Mouse (Mus musculus) CD4-positive, CD25-positive, alpha-beta regulatory T cell, adult 4 months (primary cell): ENCODE results near the gene Cyb5r2. TPM values are rescaled to one million over a fixed set of nuclear protein-coding genes. Genes with fewer than 3 reads are reported as not detected.

ENCODE experiments used
- ATAC-seq: one replicate; pipeline ENCODE4 v1.8.0; 2017
- polyA plus RNA-seq, 2 experiments: library from polyadenylated mRNA; unstranded; fragments of 100-300 nt; shearing (Covaris generic); gene quantifications; one replicate each; pipeline ENCODE4 v1.2.1; 2017

The Cyb5r2 gene
- not detected for polyA plus RNA-seq

DNA sequence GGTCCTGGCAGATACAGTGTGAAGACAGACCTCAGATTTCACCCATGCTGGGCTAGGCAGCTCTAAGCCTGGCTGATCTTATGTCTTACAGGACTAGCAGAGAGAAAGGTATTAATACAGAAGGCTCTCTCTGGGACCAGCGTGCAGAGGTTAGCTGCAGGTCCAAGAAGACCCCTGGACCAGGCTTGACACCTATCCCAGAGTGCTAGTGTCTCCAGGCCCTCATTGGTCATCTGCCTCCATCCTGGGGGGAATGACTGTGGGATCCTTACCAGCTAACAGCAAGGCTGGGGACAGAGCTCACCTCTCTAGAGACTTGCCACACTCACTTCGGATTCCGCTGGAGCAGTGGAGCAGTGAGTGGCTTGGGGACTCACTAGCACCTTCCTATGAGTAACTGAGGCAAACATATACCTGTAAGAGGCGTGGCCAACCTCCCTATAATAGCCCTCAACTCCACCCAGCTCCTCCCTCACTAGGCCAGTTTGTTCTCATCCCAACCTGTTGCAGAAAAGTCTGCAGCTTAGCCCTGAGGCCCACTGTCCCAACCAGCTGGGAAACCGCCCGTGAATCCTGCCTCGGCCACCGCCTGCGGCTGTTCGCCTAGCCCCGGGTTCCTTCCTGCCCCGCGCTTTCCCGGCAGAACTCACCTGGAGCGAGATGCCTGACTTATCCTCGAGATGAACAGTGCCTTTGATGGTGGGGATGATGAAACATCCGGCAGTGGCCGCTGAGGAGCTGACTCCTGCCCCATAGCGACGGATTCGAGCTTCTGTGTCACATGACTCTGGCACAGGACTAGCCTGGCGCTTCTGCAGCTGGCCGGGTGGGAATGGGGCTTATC is at the start of gene Cyb5r2:
TSS of gene Cyb5r2 (minus strand) at position 725 of the 844 bp plus-strand sequence.
- ATAC-seq: no peak

DNA sequence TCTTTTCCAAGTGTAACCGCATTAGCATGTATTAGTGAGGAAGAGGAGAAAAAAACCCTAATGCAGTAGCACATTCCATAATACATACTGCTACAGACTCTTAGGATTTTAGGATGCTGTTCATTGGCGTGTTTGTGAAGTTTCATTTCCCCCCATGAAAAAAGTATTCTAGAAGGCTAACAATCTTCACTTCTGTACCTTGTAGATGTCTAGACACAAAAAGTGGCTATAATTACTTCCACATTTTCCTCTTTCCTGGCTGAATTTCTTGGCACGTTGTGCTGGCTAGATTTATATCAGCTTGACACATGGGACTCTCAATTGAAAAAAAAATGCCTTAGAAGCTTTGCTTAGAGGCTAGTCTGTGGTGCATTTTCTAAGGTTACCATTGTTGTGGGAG is 44.3 kb upstream of the Cyb5r2 start:
- no peak for ATAC-seq

DNA sequence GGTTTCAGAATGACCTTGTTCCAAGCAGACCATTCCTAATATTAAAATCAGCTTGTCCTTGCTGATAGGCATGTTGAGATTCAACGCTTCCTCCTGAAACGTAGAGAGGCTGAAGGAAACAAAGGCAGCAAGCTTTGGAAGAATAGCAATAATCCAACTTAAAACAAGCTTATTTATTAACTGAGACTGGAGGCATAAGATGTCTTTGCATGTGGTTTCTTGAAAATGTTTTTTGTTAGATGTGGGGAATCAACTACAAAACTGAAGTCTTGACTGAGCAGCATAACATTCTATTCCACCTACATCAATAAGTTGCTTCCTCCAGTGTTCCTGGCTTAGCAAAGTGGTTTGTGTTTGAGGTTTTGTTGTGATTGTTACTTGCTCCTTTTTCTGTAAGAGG is 43.3 kb upstream of the Cyb5r2 start, which contains the start of gene Ovch2:
TSS of gene Ovch2 (minus strand) at position 101 of the 400 bp plus-strand sequence.
- no peak for ATAC-seq

DNA sequence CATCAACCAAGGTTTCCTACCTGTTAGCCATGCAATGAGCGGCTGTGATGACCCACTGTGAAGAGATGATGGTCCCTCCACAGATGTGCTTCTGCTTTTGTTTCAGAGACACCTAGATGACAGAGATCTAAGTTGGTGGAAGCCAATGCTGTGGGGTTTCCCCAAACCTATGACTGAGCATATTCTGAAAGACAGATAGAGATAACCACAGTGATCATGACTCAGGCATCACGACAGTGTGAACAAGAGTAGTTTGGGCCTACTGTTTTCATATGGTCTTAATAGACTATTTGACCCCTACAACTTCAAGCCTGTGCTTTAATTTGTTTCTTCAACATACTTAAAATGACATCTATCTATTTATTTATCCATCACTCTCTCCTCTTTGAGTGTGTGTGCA is 38.7 kb upstream of the Cyb5r2 start:
- ATAC-seq: no peak

DNA sequence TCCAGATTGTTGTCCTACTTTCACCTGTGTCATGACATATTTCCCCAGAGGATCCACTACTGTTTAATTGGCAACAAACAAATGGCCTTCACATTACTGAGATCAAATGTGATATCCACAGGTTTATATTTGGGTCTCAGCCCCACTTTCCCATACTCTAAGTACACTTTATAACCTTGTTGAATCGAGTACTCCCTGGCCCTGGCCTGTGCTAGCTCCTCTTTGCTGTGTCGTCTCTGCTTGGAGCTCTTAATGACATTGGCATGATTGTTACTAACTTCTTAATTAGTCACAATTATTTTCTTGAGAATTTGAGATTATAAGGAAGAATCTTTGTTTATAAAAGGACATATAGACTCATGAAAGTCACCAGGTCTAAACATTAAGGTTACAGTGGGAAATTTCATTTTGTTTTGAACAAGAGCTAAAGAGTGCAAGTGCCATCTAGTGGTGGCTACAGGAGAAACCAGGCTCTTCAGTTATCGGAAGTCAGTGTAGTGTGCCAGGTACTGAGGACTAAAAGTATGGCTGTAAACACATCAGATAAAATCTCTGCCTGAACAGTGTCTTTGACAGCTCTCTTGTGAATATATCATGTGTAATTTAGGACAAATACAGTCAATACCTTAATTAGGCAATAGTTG is 30.3 kb upstream of the Cyb5r2 start:
- ATAC-seq: no peak

DNA sequence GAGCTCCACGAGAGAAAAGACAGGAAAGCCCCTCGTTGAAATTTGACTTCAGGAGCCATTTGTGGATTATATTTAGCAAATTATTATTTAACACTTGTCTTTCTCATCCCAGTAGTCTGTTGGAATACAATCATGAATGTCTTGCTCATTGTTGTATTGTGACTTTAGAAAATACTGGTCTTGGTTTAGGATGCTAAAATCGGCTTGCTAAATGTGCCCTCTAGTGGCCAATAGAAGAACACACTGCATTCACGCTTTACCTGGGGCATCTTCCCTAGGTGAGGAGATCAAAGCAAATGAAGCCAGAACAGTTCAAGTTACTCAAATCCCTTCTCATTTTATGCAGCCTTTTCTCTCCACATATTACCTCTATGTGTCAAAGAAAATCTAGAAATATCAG is 21.8 kb upstream of the Cyb5r2 start:
- ATAC-seq: no peak

DNA sequence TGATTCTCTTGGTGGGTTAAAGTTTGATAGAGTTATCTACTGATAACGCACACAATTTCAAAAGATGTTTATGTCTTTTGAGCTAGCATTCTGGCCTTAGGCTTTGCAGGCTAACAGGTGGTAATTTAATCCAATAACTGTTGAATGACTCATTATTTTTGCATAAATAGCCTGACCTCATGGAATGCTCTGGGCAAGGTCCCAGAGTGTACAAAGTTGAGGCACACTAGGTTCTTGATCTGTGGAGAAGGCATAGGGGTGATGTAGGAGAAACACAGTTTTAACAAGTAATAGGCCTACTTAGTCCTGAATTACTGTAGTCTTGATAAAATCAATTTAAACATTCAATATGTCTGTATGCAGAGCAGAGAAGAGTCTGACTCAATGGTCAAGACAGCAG is 20.4 kb upstream of the Cyb5r2 start:
- ATAC-seq: no peak

DNA sequence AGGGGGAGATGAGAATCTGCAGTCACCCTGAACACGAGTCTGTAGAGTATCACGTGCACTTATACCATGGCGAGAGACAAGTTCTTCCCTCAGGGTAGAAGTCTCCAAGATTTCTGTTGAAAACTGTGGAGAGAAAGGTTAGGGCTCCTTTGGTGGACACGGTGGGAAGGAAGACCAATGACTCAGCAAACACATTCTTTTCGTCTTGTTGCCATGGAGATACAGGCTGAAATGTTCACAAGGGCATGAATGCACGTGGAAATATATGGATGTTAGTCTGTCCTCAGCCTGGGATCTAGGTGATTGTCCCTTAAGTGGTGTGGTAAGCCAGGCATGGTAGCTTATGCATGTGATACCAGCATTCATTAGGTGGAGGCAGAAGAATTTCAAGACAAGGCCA is 13.0 kb upstream of the Cyb5r2 start:
- ATAC-seq: no peak

DNA sequence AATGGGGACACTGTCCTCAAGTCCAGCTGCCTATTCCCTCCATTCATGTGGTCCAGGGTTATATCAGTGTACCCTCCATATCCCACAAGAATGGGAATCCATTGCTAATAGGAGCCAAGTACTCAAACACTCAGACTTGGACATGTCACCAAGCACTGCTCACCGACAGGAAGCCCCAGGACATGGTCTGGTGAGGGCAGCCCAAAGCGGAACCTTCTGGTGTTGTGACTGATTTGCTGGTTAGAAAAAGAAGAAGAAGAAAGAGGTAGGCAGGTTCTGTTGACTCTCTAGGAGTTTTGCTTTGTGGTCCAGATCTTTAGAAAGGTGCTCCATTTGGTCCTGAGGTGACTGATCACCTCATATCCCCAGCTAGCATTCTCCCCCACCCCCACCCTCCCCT is 1.1 kb downstream of the Cyb5r2 start:
- ATAC-seq: no peak

DNA sequence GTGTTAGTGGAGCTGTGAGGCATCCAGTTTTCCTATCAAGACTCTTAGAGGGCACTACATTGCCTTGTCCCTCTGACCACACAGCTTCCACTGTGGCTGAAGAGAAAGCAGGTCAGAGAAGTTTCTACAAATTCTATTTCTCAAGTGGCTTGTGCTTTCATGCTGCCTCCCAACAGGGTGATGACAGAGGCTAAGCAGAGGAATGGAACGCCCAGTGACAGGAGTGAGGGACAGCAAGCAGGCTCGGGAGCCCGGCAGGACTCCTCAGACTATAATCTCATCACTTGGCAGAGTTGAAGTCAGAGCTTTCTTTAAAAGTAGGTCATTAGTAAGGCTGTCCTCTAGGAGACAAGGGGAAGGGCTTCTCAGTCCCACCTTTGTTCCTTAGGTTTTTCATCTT is 1.9 kb downstream of the Cyb5r2 start:
- no peak for ATAC-seq

DNA sequence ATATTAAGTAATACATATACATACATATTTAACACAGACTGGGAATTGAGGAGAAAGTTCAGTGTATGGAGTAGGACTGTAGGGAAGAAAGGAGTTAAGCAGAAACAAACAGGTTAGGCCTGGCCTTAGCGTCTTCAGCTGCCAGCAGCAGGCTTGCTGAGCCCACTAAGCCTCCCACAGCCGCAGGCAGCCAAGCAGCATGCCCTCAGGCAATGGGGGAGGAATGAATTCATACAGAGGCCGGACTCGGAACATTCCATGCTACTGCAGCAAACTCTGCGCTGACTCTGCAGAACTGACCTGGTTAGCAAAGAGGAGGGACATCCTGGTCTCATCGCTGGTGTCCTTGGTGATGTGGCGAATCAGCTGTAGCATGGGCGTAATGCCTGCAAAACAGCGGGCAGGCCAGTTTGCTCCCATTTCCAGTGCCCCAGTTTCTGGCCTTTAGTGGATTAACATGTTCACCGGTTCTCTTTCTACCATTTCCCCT is 5.8 kb downstream of the Cyb5r2 start:
- ATAC-seq: no peak

DNA sequence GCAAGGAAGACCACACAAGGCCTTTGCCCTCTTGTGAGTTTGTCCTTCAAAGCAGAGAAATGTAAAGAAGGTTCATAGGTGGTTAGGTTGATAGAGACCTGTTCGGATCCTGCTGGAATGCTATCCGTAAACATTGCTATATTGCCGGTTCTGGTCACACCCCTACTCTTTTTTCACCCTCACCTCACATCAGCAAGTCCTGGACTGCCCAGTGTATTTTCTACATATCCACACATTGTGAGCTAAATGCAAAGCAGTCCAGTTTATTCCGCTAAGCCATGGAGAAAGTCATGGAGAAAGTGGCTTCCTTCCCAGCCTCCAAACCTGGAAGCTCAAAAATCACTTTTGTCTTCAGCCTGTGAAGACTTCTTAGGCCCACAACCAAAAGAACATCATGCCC is 8.1 kb downstream of the Cyb5r2 start:
- ATAC-seq: no peak

DNA sequence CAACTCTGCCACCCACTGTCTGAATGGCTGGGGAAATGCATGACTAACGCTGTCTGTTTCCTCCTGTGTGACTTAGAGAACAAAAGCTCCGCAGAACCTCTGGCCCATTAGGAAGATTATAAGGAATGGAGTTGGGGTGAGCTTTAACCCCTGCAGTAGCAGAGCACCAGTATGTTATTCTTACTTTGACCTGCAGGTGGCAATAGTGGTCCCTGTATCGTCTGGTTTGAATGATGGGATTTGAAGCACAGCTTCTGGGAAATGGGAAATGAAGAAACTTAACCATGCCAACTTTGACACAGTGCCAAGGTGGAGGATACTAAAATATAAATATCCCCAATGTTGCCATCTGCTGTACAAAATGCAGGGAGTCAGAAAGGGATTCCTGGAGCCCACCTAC is 8.6 kb downstream of the Cyb5r2 start:
- peak; percentile 51 for ATAC-seq

DNA sequence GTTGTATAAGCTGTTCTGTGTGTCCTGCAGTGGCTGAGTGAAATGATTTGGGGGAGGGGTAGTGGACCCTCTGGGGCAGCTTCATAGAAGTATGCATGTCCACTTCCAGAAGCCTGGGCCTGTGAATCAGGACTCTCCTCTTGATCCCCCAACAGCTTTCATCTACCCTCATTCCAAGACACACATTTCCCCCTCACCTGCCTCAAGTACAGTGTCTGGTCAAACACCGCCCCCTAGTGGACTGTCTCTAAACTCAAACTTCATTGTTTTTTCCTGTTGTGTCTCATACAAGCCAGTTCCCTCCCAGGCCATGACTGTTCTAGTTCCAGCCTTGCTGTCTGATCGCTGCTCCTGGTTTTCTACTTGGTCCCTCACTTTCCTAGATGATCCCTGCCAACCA is 9.9 kb downstream of the Cyb5r2 start:
- peak; percentile 47 for ATAC-seq

DNA sequence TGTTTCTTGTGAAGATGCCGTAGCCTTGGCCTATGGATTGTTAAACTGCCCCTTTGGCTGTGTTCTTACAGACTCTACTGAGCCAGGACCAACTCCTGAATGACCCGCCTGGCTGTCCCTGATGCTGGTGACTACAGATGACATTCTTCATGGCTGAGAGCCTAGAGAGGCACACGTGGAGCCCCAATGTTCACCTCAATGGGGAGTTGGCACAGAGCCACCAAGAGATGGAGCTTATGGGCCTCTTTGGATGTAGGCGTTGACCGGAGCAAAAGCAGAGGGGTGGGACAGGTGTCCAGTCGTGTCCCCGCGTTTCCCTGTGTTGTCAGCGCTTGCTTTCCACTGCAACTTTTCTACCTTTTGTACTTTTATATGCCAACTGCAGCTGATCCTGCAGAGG is 10.4 kb downstream of the Cyb5r2 start:
- ATAC-seq: no peak

DNA sequence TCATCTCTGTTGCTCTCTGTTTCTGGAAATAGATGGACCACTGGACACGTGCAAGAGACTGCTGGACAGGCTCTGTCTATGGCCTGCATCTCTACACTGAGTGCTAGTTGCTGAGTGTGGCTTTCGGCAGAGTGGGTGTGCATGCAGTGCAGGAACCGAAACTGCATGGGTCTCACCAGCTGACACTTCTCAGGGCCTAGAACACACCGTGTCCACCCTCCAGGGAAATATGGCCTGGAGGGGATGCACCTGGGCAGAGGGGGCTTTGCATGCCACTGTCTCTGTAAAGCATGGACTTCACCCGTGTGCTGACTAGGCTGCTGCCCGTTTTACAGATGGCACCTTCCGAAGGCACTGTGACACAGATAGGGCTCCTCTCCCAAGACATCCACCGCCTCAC is 11.8 kb downstream of the Cyb5r2 start:
- no peak for ATAC-seq

DNA sequence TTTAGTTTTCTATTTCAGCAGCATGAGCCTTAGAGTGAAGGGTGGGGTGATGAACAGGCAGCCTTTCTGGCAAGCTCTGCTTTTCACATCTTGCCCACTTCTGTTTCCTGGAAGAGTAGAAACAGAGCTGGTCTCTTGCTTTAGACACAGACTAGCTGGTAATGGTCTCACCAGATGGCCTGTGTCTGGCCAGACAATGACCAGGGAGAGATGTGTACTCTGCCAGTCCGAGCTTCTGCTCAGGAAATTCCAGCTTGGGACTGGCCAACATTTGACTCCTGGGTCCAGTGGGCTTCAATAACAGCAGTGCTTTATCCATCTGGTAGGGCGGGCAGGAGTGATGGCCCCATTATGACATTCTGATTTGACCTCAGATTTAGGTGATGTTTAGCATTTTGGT is 12.7 kb downstream of the Cyb5r2 start:
- ATAC-seq: no peak

DNA sequence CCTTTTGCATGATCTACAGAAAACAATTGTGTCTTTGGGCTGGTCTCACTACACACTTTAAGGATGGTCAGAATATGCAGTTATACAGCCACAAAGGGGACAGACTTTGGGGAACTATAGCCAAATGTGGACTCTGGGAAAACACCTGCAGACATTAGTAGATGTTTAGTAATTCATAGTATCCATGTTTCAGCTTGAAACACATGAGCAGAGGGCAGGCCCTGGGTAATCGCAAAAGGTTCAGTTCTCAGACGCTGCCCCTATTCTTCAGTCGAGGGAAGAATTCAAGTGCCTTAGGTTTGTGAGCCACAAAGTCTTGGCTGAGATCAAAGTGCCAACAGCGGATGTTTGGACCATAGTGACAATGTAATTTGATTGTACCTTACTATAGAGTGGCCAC is 13.4 kb downstream of the Cyb5r2 start:
- no peak for ATAC-seq

DNA sequence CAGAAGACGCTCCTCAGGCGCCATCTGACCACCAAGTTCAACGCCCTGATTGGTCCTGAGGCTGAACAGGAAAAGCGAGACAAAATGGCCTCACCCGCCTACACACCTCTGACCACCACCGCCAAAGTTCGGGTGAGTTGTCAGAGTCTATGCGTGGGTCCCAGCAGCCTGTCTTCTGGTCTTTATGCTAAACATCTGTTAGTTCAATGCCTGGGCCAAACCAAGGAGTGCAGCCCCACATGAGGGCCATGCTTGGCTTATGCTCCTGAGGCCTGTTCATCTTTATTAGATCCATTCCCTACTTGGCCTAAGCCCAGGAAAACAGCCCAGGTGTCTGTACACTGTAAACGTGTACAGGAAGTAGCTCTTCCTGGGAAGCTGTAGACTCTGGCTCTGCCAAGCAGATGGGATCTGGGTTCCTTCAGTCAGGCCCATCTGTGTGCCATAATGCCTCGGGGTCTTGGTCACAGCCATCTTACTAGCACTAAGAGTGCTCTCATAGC is 14.8 kb downstream of the Cyb5r2 start:
- ATAC-seq: no peak

DNA sequence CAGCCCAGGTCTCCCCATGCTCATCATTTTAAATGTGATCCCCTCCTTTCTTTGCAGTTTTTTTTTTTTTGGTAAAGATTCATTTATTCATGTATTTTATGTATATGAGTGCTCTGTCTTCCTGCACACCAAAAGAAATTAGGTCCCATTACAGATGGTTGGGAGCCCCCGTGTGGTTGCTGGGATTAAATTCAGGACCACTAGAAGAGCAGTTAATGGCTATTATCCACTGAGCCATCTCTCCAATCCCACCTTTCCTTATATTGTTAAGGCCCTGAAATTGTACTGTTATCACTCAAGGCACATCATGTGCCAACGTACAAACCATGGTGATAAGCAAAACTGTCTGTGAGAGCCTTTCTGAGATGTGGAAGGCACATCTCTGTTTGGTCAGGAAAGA is 19.1 kb downstream of the Cyb5r2 start:
- no peak for ATAC-seq

DNA sequence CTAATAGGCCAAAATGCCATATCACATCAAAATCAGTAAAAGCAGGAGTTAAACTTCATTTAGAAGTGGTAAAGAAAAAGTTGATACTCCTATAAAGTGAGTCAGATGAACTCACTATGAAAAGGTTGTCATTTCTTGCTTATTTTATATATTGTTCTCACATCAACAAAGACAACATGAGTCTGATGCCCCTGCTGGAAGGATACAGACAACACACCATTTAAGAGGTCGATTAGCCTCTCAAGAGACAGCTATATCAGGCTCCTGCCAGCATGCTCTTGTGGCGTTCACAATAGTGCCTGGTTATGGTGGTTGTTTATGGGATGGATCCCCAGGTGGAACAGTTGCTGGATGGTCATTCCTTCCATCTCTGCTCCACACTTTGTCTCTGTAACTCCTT is 24.7 kb downstream of the Cyb5r2 start:
- no peak for ATAC-seq

DNA sequence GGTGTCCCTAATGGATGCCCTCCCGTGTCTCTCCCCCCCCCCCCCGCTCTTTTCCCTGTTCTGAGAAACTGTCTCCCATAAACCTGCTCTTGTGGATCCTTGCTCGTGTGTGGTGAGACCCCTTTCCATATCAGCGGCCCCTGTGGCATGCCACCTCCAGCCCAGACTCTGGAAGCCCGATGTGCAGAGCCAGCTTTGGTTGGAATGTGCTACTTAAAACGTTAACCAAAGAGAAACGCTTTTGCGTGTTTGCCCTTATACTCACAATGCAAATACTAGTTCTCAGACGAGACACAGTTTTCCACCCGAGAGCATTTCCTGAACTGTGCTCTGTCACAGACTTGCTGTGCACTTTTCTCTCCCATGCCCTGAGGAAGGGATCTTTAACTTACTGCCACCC is 27.2 kb downstream of the Cyb5r2 start:
- ATAC-seq: no peak

DNA sequence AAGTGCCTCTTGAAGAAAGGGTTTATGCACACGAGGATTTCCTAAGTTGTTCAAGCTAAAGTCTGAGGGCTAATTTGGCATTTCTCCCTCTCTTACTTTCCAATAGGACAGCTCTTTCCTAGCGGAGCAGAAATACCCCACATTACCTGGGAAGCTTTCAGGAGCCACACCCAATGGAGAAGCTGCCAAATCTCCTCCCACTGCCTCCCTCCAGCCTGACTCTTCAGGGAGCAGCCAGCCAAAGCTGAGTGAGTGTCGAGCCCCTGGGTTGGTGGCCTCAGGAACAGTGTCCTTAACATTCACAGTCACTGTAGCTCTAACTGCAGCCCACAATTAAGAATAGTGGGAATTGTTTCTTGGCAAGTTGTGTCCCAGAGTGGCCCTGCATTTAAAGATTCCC is 30.3 kb downstream of the Cyb5r2 start:
- no peak for ATAC-seq

DNA sequence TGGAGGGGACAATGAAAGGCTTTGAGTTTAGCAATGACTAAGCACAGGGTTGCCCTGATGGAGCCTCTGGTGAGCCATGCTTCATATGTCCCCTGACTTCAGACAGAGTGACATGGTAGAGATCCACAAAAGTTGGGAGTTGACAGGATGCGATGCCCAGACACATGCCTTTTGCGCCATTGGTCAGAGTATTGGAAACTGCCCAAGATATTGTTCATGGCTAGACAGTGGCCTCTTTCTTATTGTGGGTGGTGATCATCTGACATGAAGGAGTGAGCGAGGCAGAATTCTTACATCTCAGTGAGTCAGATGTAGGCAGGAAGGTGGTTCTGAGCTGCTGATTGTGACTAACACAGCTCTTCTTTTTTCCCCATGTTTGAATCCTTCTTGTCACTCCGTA is 35.3 kb downstream of the Cyb5r2 start:
- no peak for ATAC-seq
